Mouse (Mus musculus) cerebellum, postnatal 4 days (tissue): Measurements from ENCODE around the gene Trim59.
"Not testable (repeated sequence)": the region's sequence is repeated elsewhere in the genome, so short reads cannot be mapped to it uniquely, and the experiment has no call there.

Source experiments
- DNase-seq, 2 experiments: peaks; one replicate each; pipeline ENCODE4 v3.0.0; 2022; ENCODE audit warnings: low spot score in 2 of 2, mixed read lengths in 1 of 2

Trim59 gene

GRCm38 (mm10) chr3:69044645-69045399 is at the start of gene Trim59:
Gene Trim59 (minus strand): TSS chr3:69044755.
- peak; percentile 80 to 93 for DNase-seq

- no peak for DNase-seq
Measured at GRCm38 (mm10) chr3:69064005-69064404, 19.4 kb upstream of the Trim59 start.

DNA sequence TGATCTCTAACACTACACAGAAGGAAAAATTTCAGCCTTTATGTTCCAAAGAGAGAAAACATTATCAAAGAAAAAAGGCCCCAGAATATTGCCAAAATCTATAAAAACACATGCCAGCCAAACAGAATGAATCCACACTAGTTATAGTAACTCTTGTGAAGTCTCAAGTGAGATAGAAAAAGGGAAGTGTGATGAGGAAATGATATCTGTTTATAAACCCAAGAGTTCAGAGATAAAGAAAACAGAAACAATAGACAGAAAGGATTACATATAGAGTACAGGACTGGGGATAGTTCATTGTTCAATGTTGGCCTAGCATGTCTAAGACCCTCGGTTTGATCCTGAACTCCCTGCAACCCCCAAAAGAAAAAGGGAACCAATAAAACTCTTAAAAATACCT is 18.2 kb upstream of the Trim59 start:
- no peak for DNase-seq

GRCm38 (mm10) chr3:69060672-69061071 is 16.1 kb upstream of the Trim59 start:
- DNase-seq: no peak

- DNase-seq: no peak
Measured at GRCm38 (mm10) chr3:69055871-69056270, 11.3 kb upstream of the Trim59 start.

DNA sequence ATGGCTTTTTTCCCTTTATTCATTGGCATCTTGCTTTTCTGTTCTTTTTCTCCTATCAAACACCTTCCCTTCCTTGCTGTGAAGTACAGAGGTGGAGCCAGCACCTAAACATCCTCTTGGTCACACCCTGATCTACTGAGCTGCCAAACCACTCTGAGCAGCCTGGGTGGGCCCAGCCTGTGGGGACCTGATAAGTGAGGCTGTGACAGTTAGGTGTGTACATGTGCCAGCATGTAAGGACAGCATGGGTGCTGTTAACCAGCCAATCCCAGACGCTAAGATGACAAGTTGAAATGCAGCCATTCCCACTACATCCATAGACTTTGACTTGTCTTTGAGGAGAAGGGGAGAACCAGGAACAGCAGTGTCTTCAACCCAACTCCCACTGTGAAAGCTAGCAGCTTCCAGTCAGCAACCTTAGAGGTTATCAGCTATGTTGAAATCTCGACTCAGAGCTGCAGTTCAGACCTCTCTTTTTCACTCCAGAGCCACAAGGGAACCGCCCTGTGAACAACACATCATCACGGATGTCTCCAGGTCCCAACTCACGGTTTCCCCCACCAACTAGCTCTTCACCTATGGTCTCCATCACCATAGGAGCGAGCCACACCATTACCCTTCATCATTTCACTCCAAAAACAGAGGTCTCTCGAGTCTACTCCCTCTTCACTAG is 10.3 kb upstream of the Trim59 start:
- DNase-seq: no peak

DNA sequence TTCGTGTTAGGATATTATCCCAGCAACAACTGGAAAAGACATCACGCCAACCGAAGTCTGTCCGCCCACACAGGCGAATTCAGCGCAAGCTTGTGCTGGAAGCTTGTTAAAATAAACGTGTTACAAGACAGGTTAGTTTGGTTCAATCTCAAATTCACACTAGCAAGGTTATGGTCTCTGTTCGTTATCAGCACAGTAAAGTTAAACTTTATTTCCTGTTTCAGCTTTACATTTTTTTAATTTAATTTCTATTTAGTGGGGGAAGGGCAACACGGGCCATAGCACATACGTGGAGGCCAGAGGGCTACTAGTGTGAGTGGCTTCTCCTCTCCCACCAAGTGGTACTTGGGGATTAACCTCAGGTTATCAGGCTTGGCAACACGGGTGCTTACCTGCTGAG is 7.3 kb upstream of the Trim59 start:
- no peak for DNase-seq

- no peak for DNase-seq
Measured at GRCm38 (mm10) chr3:69049011-69049410, 4.5 kb upstream of the Trim59 start.

GRCm38 (mm10) chr3:69047684-69048083 is 3.1 kb upstream of the Trim59 start:
- DNase-seq: no peak

DNA sequence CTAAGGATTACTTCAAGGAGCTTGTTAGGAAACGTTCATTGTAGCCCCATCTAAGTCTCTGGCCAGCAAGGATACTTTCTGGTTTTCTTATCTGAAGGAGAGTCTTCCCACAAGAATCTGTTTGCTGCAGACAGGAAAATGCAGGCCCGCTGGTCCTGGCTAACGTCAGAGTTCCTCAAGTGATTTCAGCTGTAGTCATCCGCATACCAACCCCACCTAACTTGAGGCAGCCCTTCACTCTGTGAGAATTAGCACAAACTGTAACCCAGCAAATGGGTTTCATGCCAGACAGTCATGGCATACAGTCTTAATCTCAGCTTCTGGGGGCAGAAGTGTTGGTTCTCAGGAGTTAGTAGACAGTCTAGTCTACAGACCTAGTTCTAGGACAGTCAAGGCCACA is 2.0 kb upstream of the Trim59 start:
- DNase-seq: no peak

GRCm38 (mm10) chr3:69045750-69046149 is 1.2 kb upstream of the Trim59 start:
- no peak for DNase-seq

DNA sequence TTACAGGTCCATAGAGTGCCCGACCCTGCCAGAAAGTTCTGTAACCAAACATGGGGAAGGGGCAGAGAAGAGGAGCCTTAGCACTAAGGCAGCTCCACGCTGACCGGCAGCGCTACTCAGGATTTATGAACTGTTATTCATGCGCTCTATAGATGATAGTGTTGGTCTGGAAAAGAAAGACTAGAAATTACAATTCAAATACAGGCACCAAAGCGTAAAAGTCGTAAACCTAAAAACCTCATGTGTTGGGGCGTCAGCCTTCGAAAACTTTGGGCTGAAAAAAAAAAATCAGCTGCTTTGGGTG is 797 bp upstream of the Trim59 start:
- DNase-seq: no peak

GRCm38 (mm10) chr3:69044167-69044591 is 376 bp downstream of the Trim59 start:
- no peak for DNase-seq

GRCm38 (mm10) chr3:69041298-69041697 is 3.3 kb downstream of the Trim59 start:
- DNase-seq: no peak

DNA sequence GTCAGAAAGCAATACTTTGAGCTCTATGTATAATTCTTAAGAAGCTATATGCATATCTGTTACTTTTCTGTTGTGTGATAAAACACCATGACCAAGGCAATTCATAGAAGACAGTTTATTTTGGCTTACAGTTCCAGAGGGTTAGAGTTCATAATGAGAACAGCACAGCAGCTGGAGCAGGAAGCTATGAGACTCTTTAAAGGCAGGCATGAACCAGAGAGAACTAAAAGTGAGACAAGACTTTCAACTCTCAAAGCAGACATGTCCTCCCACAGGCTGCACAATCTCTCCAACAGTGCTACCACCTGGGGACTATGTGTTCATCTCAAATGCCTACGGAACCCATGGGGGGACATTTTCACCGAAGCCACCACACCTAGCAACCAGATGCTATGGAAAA is 4.5 kb downstream of the Trim59 start:
- DNase-seq: no peak

DNA sequence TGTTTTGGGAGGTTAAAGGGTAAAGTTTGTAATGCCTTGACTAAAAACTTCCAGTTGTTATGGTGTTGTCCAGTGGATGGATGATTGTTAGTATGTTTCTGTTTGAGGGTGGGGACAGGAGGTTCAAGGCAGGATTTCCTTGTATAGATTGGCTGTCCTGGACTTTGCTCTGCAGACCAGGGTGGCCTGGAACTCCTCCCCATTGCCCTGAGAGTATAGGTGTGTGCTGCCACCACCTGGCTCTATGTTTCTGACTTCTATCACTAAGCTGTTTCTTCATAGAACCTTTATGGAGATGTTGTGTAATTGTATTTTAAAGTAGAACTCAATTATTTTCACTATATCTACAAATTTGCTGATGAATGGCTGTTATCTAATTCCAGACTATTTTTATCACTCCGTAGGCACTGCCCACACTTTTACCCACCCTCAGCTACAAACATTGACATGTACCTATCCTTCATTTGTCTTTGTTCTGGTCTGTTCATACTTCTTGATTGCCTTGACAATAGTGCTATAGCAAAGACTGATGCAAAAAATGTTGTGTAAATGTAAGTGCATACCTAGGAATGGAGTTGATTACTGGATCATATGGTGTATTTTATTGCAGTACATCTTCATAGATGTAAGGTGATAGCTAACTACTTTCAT is 18.3 kb downstream of the Trim59 start:
- DNase-seq: no peak

DNA sequence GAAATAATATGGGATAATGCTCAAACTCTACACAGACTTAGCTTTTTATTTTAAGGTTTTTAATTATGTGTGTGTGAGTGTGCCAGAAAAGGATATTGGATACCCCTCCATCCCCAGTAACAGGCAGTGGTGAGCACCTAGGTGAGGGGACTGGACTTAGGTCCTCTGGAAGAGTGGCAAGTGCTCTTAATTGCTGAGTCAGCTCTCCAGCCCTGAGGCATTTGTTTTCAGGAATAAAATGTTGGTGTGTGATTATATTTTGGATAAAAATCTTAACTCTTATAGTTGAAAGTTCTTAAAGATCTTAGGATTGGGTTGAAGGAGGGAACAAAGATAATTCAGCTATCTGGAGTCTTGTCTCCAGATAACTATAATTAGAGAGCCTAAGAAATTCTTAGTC is 23.8 kb downstream of the Trim59 start:
- DNase-seq: no peak

- no peak for DNase-seq
Measured at GRCm38 (mm10) chr3:69020285-69020684, 24.3 kb downstream of the Trim59 start.

GRCm38 (mm10) chr3:69018635-69019034 is 25.9 kb downstream of the Trim59 start:
- DNase-seq: not testable (repeated sequence)

DNA sequence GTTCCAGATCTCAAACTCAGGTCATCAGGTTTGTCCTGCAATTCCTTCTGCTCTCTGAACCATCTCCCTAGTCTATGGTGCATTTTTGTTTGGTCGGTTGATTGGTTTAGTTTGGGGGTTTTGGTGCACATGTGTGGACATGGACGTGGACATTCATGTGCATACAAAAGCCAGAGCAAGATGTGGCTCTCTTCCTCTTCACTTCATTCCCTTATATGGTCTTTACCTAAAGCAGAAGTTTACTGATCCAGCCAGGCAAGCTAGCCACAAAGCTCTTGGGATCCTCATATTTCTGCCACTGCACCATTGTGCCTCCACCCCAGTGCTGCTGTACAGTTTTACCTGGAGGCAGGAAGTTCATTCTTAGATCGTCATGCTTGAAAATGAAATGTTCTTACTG is 27.4 kb downstream of the Trim59 start:
- DNase-seq: no peak

DNA sequence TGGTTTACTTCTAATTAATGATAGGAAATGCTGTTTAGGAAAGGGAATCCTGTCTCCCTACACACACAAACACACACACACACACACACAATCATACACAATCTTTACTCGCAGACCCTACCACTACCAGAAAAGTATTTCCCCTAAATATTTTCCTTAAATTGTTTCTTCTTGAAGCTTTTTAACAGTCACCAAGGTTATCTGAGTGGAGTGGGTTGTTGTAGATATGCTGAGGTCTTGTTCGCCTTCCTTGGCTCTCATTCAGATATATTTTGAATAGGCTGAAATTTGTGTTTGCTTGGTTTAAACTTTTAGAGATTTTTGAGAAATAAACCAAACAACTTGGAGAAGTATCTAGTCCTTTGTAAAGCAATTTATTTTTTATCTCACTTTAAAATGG is 35.7 kb downstream of the Trim59 start:
- no peak for DNase-seq

DNA sequence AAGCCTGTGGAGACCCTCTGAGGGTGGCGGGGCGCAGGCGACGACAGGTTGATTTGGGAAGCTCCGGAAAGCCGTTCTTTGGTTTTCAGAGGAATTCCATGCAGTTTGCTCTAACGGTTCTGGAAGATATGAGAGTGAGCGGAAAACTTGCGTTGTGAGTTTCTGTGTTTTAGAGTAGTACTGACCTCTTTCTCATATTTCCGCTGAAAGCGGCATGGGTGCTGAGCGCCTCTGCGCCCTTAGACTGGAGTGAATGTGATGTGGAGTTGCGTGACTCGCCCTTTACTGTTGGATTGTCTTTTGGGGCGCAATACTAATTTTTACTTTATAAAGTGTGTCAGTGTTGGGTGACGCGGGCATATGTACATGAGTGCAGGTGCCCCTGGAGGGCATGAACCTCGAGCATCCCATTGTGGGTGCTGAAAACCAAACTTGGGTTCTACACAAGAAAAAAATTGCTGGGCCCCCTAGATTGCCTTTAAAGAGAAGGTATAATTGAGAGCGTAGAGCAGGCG is 38.3 kb downstream of the Trim59 start:
- DNase-seq: no peak
